Mouse (Mus musculus): ENCODE measurements around the gene Lars2. TPM values are rescaled to one million over a fixed set of nuclear protein-coding genes. Genes with fewer than 3 reads are reported as not detected.

Lars2 gene
- polyA plus RNA-seq, 1 experiment: 1,494 TPM

DNA sequence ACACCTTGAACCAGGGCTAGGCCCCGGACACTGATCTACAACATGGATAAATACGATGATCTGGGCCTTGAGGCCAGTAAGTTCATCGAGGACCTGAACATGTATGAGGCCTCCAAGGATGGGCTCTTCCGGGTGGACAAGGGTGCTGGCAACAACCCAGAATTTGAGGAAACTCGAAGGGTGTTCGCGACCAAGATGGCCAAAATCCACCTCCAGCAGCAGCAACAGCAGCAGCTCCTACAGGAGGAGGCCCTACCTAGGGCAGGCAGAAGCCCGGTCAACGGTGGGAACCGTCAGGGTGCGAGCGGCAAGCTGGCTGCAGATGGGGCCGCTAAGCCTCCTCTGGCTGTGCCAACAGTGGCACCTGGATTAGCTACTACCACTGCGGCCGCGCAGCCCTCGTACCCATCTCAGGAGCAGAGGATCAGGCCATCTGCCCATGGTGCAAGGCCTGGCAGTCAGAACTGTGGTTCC, 112.5 kb downstream of the Lars2 start:
- DNase-seq (ENCODE audit: low read depth): peak; percentile 35
- TF ChIP-seq POLR2A (IDR thresholded peaks at IDR 0.05; ENCODE audit: borderline replicate concordance, extremely low read depth, insufficient read depth, insufficient read length, poor library complexity, severe bottlenecking): no peak
- TF ChIP-seq CTCF (IDR thresholded peaks at IDR 0.05; ENCODE audit: borderline replicate concordance, extremely low read depth, insufficient read depth, insufficient read length): no peak

DNA sequence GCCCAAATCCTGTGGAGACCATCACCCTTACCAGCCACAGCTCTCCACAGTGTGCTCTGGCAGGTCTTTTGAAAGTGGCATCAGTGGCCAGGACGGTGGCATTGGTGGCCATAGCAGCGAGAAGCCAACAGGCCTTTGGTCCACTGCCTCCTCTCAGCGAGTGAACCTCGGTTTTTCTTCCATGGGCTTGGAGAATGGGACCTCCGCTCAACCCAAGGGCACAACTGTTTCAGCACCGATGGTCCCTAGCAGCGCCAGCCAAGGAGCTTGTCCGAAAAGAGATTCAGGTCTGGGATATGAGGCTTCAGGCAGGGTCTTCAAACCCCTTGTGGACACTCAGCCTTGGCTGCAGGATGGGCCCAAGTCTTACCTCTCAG, 113.1 kb downstream of the Lars2 start:
- no peak for TF ChIP-seq CTCF (IDR thresholded peaks at IDR 0.05; ENCODE audit: borderline replicate concordance, extremely low read depth, insufficient read depth, insufficient read length)
- no peak for TF ChIP-seq POLR2A (IDR thresholded peaks at IDR 0.05; ENCODE audit: borderline replicate concordance, extremely low read depth, insufficient read depth, insufficient read length, poor library complexity, severe bottlenecking)
- no peak for DNase-seq (ENCODE audit: low read depth)

DNA sequence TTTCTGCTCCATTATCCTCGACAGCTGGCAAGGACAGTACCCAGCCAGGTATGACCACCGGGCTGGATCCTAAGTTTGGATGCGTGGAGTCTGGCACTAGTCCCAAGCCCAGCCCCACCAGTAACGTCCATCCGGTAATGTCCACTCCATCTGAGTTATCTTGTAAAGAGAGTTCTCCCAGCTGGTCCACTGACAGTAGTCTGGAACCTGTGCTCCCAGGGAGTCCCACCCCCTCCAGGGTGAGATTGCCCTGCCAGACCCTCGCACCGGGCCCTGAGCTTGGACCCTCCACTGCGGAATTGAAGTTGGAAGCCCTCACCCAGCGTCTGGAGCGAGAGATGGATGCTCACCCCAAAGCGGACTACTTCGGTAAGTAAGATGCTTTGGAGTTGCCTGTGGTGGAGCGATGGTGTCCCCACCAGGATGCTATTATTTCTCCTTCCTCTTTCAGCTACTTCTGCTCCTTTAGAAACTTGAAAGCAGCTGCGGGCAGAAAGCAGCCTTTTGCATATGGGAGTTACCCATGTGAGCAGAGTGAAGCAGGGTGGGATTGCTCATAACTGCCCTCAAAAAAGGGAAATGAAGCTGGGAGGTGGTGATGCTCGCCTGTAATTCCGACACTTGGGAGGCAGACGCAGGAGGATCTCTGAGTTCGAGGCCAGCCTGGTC, 113.7 kb downstream of the Lars2 start:
- no peak for DNase-seq (ENCODE audit: low read depth)
- TF ChIP-seq CTCF (IDR thresholded peaks at IDR 0.05; ENCODE audit: borderline replicate concordance, extremely low read depth, insufficient read depth, insufficient read length) (no peak), POLR2A (IDR thresholded peaks at IDR 0.05; ENCODE audit: borderline replicate concordance, extremely low read depth, insufficient read depth, insufficient read length, poor library complexity, severe bottlenecking) (no peak)

DNA sequence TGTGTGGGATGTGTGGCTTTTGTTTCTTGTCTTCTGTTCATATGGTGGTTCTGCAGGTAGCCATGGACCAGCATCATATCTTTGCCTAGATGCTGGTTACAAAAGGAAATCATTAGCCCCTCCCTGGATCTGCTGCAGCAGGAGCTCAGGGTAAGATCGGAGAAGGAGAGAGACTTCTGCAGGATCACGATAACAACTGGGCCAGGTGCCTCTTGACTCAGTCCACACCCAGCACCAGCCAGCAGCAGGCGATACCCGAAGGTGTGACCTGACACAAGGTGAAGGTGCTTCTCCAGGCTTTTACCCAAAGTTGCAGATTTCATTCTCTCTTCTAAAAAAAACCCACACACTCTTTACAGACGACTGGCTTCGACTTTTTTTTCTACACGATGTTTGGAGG, 114.4 kb downstream of the Lars2 start:
- no peak for TF ChIP-seq CTCF (IDR thresholded peaks at IDR 0.05; ENCODE audit: borderline replicate concordance, extremely low read depth, insufficient read depth, insufficient read length)
- DNase-seq (ENCODE audit: low read depth): no peak

DNA sequence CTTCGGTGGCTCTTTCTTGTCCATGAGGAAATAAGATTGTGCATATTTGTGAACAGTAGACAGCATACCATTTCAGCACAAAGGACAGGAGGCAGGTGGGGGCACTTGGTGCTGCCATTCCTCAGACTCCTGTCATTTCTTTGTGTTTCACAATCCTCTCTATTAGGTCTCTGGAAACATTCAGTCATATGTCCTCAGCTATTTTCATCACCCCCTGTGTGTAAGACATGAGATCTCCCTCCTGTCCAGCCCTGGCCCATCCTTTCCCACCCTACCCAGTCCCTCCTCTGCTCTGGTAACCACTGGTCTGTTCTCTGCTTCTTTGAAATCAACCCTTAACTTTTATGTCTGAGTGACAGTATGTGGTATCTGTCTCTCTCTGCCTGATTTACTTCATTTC, 116.9 kb downstream of the Lars2 start:
- no peak for DNase-seq (ENCODE audit: low read depth)
- TF ChIP-seq CTCF (IDR thresholded peaks at IDR 0.05; ENCODE audit: borderline replicate concordance, extremely low read depth, insufficient read depth, insufficient read length) (no peak), POLR2A (IDR thresholded peaks at IDR 0.05; ENCODE audit: borderline replicate concordance, extremely low read depth, insufficient read depth, insufficient read length, poor library complexity, severe bottlenecking) (no peak)

DNA sequence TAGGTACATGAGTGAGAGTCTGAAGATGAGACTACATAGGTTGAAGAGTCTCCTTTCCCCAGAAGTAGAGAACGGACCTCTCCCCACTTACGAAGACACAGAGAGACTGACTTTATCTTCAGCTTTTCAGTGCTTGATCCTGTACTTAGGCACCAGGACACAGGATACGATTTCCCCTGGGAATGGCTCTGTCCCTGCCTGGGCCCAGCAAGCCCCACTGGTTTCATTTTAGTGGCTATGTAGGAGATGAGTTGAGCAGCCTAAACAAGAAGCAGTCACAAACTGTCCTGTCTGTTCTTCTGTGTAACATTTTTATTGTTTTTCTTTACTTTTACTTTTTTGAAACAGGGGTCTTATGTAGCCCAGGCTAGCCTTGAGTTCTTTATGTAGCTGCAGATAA, 118.1 kb downstream of the Lars2 start:
- TF ChIP-seq CTCF (IDR thresholded peaks at IDR 0.05; ENCODE audit: borderline replicate concordance, extremely low read depth, insufficient read depth, insufficient read length) (no peak), POLR2A (IDR thresholded peaks at IDR 0.05; ENCODE audit: borderline replicate concordance, extremely low read depth, insufficient read depth, insufficient read length, poor library complexity, severe bottlenecking) (no peak)
- no peak for DNase-seq (ENCODE audit: low read depth)

DNA sequence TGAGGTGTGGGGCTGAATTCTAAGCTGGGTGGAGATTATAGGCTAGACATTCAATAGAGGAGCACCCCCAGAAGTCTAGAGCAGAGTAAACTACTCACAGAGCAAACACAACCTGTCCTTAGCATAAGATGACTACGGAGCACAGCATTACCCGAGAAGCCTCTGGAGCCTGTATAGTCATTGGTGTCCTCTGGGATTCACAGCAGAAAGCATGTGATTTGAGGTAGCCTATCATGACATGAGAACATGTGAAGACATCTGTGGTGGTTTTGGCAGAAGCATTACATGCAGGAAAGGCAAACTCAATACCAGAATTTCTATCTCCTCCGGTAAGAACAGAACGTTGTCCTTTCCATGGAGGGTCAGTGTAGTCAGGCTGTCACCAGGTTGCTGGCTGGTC, 118.8 kb downstream of the Lars2 start:
- TF ChIP-seq POLR2A (IDR thresholded peaks at IDR 0.05; ENCODE audit: borderline replicate concordance, extremely low read depth, insufficient read depth, insufficient read length, poor library complexity, severe bottlenecking) (no peak), CTCF (IDR thresholded peaks at IDR 0.05; ENCODE audit: borderline replicate concordance, extremely low read depth, insufficient read depth, insufficient read length) (no peak)
- no peak for DNase-seq (ENCODE audit: low read depth)

DNA sequence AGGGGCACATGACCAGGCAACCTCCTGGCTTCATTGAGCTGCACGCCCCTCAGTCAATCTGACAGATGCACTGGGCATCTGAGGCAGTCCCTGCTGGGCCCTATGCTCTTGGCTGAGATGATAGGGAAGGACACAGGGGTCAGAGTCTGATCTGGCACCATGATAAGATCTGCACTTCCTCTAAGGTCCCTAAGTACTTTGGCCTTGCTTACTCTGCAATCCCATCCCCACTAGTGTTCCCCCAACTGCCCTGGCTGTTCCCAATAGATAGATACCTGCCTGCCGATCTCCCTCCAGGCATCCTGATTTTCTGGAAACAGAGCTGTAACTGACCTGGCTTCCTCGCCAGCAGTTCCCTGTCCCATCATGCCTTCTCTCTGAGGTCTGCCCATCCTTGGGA, 119.9 kb downstream of the Lars2 start:
- TF ChIP-seq POLR2A (IDR thresholded peaks at IDR 0.05; ENCODE audit: borderline replicate concordance, extremely low read depth, insufficient read depth, insufficient read length, poor library complexity, severe bottlenecking): no peak
- TF ChIP-seq CTCF (IDR thresholded peaks at IDR 0.05; ENCODE audit: borderline replicate concordance, extremely low read depth, insufficient read depth, insufficient read length): no peak
- no peak for DNase-seq (ENCODE audit: low read depth)

DNA sequence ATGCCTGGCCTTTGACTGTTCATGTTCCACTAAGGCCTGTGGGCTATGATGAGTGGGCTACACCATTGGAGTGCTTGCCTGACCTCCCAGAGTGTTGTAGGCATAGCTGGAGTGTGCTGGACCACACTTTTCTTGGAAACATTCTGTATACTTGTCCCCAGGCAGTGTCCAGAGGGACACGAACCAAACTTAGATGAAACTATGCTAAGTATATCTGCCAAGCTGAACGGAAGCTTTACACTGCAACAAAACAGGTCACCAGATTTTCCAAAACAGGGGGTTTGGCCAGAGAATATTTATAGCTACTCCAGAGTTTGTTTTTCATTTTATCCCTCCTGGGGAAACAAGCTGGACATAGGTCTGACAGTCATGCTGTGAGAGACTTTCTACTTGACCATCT, 122.3 kb downstream of the Lars2 start:
- no peak for TF ChIP-seq CTCF (IDR thresholded peaks at IDR 0.05; ENCODE audit: borderline replicate concordance, extremely low read depth, insufficient read depth, insufficient read length)
- no peak for TF ChIP-seq POLR2A (IDR thresholded peaks at IDR 0.05; ENCODE audit: borderline replicate concordance, extremely low read depth, insufficient read depth, insufficient read length, poor library complexity, severe bottlenecking)
- DNase-seq (ENCODE audit: low read depth): no peak

DNA sequence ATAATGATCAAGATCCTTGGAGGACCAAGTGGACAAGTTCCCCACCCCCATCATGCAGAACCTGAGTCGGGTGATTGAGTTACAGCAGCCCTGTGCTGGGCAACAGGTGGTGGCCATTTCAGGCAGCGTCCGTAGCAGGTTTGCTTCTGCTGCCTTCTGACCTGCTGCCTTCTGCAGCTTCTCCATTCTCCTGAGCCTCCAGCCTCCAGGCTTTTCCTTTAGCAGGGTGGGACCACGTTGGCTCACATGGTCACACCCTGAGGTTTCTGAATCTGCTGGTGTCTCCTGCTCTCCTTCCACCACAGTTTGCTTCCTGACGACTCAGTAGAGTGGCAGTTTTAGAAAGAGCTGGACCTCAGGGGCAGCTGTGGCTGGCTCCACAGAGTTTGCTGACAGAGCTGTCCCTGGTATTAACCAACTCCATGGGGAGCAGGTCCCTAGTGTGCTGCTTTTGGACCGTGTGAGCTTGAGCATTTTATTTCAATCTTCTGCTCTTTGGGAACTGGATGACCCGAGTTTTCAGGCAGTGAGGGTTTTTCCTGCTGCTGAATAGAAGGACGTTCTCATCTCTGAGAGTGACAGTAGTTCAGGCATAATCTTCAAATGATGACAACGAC, 123.1 kb downstream of the Lars2 start:
- no peak for TF ChIP-seq POLR2A (IDR thresholded peaks at IDR 0.05; ENCODE audit: borderline replicate concordance, extremely low read depth, insufficient read depth, insufficient read length, poor library complexity, severe bottlenecking)
- no peak for TF ChIP-seq CTCF (IDR thresholded peaks at IDR 0.05; ENCODE audit: borderline replicate concordance, extremely low read depth, insufficient read depth, insufficient read length)
- no peak for DNase-seq (ENCODE audit: low read depth)

DNA sequence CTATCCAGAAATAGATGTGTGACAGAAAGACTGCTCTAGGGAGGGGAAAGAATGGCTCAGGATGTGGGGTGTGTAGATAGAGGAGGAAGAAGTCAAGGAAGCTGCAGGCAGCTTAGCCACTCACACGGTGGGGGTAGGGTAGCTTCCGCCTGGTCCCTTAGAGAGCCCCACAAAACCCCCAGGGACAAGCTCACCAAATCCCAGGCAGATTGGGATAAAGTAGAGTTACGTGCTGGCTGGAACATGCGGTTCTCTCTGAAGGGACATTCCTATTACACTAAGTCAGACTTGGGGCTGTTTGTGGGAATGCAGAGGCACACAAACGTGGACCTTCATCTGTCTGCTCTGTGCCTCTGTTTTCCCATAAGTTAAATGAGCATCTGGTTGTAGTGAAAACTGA, 124.2 kb downstream of the Lars2 start:
- DNase-seq (ENCODE audit: low read depth): no peak
- no peak for TF ChIP-seq POLR2A (IDR thresholded peaks at IDR 0.05; ENCODE audit: borderline replicate concordance, extremely low read depth, insufficient read depth, insufficient read length, poor library complexity, severe bottlenecking)
- no peak for TF ChIP-seq CTCF (IDR thresholded peaks at IDR 0.05; ENCODE audit: borderline replicate concordance, extremely low read depth, insufficient read depth, insufficient read length)

DNA sequence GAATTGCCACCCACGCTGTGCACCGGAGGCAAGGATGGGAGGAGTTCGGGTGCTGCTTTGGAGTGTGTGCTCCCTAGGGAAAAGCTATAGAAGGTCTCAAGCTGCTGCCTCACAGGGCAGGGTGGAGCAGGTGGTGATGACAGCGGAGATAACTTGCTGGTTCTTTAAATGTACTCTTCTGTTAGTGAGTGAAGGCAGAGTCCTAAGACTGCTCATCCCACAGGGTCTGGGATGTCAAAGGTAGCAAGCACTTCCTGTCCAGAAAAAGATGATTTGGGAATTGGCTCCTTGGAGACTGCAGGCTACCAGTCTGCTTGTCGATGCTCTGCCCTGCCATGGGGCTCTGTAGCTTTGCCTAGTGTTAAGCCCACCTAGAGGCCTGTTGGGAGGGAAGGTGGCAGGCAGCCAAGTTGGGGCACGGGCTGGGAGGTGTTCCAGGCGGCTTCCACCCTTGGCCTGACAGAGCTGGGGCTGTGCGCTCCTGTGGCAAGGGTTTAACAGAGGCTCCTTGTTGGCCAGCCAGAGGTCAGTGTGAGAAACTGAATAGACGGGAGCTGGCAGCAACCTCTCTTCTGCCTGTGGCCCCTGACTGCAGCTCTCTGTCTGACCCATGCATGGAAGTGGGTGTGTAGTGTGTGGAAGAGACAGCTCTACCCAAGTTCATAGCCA, 125.3 kb downstream of the Lars2 start:
- no peak for TF ChIP-seq POLR2A (IDR thresholded peaks at IDR 0.05; ENCODE audit: borderline replicate concordance, extremely low read depth, insufficient read depth, insufficient read length, poor library complexity, severe bottlenecking)
- TF ChIP-seq CTCF (IDR thresholded peaks at IDR 0.05; ENCODE audit: borderline replicate concordance, extremely low read depth, insufficient read depth, insufficient read length): no peak
- DNase-seq (ENCODE audit: low read depth): peak; percentile 87
